Comparison of ENCODE assay signal across 8 mouse cellular contexts in the genomic region with DNA sequence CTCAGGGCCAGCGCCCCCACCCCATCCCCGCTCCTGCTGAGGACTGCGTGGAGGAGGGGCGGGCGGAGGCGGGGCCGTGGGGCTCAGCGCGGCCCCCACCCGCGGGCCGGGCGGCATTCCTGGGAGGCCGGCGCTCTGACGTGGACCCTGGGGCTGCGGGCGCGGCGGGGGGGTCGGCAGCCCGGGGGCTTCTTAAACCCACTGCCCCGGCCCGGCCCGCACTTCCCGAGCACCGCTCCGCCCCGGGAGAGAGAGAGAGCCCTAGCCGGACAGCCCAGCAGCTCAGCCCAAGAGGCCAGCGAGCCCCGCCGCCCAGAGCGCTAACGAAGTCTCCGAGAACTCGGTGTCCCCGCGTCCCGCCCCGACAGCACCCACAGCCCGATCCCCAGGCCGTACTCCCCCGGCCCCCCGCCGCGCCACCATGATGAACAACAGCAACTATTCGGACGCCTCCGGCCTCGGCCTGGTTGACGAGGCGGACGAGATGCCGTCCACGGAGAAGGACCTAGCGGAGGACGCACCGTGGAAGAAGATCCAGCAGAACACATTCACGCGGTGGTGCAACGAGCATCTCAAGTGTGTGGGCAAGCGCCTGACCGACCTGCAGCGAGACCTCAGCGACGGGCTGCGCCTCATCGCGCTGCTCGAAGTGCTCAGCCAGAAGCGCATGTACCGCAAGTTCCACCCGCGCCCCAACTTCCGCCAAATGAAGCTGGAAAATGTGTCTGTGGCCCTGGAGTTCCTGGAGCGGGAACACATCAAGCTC. TPM values are rescaled to one million over a fixed set of nuclear protein-coding genes. Genes with fewer than 3 reads are reported as not detected.
A peak's percentile ranks its signal among the peaks of the same experiment; 100 is the strongest.
DNase-seq lines count a peak whose midpoint lies in the region; ATAC-seq and TF ChIP-seq lines count a peak whose summit lies in the region.

Gene Flnc (plus strand): TSS at position 219 of the 766 bp plus-strand sequence.

- 0 out of 2 replicates have a peak, but pooled peaks cover 8% of the 10 kb centered on the region for H3K4me1 ChIP-seq in forebrain, postnatal 0 days (ENCODE audit: insufficient read depth)
- peaks cover 24% of the 10 kb centered on the region for H3K4me1 ChIP-seq in hindbrain, embryonic 11.5 days (replicated peaks; ENCODE audit: control insufficient read depth, insufficient read depth, low read length)
- H3K4me1 ChIP-seq in liver, embryonic 15.5 days (replicated peaks), result peaks cover 7% of the 10 kb centered on the region; the same call in 1 of the 2 replicates

- no peak for TF ChIP-seq CTCF in forebrain, postnatal 0 days (IDR thresholded peaks at IDR 0.05; ENCODE audit: low read depth)

- no peaks in the 10 kb centered on the region for H3K36me3 ChIP-seq in forebrain, postnatal 0 days (ENCODE audit: insufficient read depth)
- no peaks in the 10 kb centered on the region for H3K36me3 ChIP-seq in hindbrain, embryonic 11.5 days (ENCODE audit: control insufficient read depth, insufficient read depth, low read length)
- H3K36me3 ChIP-seq in liver, embryonic 15.5 days (replicated peaks), result no peaks in the 10 kb centered on the region

- peak within 1 kb of the TSS; percentile 66 for H3K4me2 ChIP-seq in forebrain, postnatal 0 days (ENCODE audit: low read depth)
- peak within 1 kb of the TSS; percentile 86 for H3K4me2 ChIP-seq in hindbrain, embryonic 11.5 days (replicated peaks; ENCODE audit: low read depth, low read length)
- peak within 1 kb of the TSS; percentile 57 for H3K4me2 ChIP-seq in liver, embryonic 15.5 days

- no peaks in the 10 kb centered on the region for H3K9me3 ChIP-seq in forebrain, postnatal 0 days (ENCODE audit: low read length)
- no peaks in the 10 kb centered on the region for H3K9me3 ChIP-seq in hindbrain, embryonic 11.5 days (ENCODE audit: control insufficient read depth, low read length)
- H3K9me3 ChIP-seq in liver, embryonic 15.5 days (replicated peaks), result no peaks in the 10 kb centered on the region

- no peak for ATAC-seq in cerebellum, adult (ENCODE audit: insufficient number of reproducible peaks, low FRiP score, low TSS enrichment)
- ATAC-seq in forebrain, postnatal 0 days, result no peak
- no peak for ATAC-seq in hindbrain, embryonic 11.5 days (ENCODE audit: low FRiP score)
- no peak for ATAC-seq in liver, embryonic 15.5 days (ENCODE audit: insufficient read depth)
- no peak for ATAC-seq in activated CD4-positive, CD25-positive, alpha-beta regulatory T cell, adult 4 months

- DNase-seq in cerebellum, postnatal 14 days, result peak; percentile 24 to 52
- peak; percentile 51 for DNase-seq in adrenal gland, postnatal 14 days
- DNase-seq in forebrain, postnatal 0 days, result no peak
- DNase-seq in hindbrain, embryonic 11.5 days (ENCODE audit: low spot score), result peak; percentile 66
- peak; percentile 35 for DNase-seq in ovary, postnatal 14 days (ENCODE audit: low spot score)

- peaks cover 29% of the 10 kb centered on the region for H3K27me3 ChIP-seq in forebrain, postnatal 0 days (ENCODE audit: insufficient read depth, low read length)
- peaks cover 30% of the 10 kb centered on the region for H3K27me3 ChIP-seq in hindbrain, embryonic 11.5 days (ENCODE audit: control insufficient read depth, insufficient read depth, low read length)
- peaks cover 82% of the 10 kb centered on the region for H3K27me3 ChIP-seq in liver, embryonic 15.5 days

- WGBS in forebrain, postnatal 0 days, result 2% methylated on average over 64 of the region's 77 CpGs
- under 1% methylated on average over 69 of the region's 77 CpGs for WGBS in hindbrain, embryonic 11.5 days
- WGBS in liver, embryonic 15.5 days (ENCODE audit: insufficient replicate concordance), result 2% methylated on average over 70 of the region's 77 CpGs

- no peak within 1 kb of the TSS for H3K27ac ChIP-seq in forebrain, postnatal 0 days (ENCODE audit: low read depth, low read length)
- H3K27ac ChIP-seq in hindbrain, embryonic 11.5 days (ENCODE audit: low read depth, low read length), result no peak within 1 kb of the TSS
- H3K27ac ChIP-seq in liver, embryonic 15.5 days (replicated peaks), result no peak within 1 kb of the TSS

- peak within 1 kb of the TSS; percentile 33 for H3K4me3 ChIP-seq in forebrain, postnatal 0 days (ENCODE audit: low read depth, low read length)
- H3K4me3 ChIP-seq in hindbrain, embryonic 11.5 days (ENCODE audit: low read depth, low read length), result peak within 1 kb of the TSS; percentile 42
- H3K4me3 ChIP-seq in liver, embryonic 15.5 days (replicated peaks), result peak within 1 kb of the TSS; percentile 37

- H3K9ac ChIP-seq in forebrain, postnatal 0 days, result peak within 1 kb of the TSS; percentile 43
- peak within 1 kb of the TSS; percentile 54 for H3K9ac ChIP-seq in hindbrain, embryonic 11.5 days (ENCODE audit: low read depth, low read length)
- no peak within 1 kb of the TSS for H3K9ac ChIP-seq in liver, embryonic 15.5 days

RNA-seq across cellular contexts. Expression of gene Flnc, which starts in this region (rescaled TPM):
- total RNA-seq in adrenal gland, postnatal 14 days (2021), result 4.2 and 5.3 TPM in 2 replicates
- 4.3 and 7.9 TPM in 2 replicates for total RNA-seq in forebrain, postnatal 0 days (2014; rRNA removed)
- polyA plus RNA-seq in forebrain, postnatal 0 days (2015; fragmentation: Nextera tagmentation; extraction: Ambion mirVana), result 0.70 and 0.90 TPM in 2 replicates
- polyA plus RNA-seq in hindbrain, embryonic 11.5 days (2014; fragmentation: Nextera tagmentation; extraction: Ambion mirVana), result 2.5 and 2.9 TPM in 2 replicates
- 0.91 and 1.1 TPM in 2 replicates for polyA plus RNA-seq in liver, embryonic 15.5 days (2015; fragmentation: Nextera tagmentation; extraction: Ambion mirVana)
- polyA plus RNA-seq in activated CD4-positive, CD25-positive, alpha-beta regulatory T cell, adult 4 months (2017; shearing (Covaris generic)), result not detected
